Mouse (Mus musculus) hindbrain, embryonic 16.5 days (tissue): ENCODE results near the gene Begain. TPM values are rescaled to one million over a fixed set of nuclear protein-coding genes. Genes with fewer than 3 reads are reported as not detected.
A peak's percentile ranks its signal among the peaks of the same experiment; 100 is the strongest.

ENCODE experiments used
- ATAC-seq: fragments of 200-750 bp; cut with Nextera tagmentation; 2 replicates; pipeline ENCODE4 v1.8.0; 2017; ENCODE audit warnings: moderate TSS enrichment, moderate library complexity
- H3K27ac ChIP-seq: fragments of 300-500 bp; sonication (generic); 2 replicates; pipeline ENCODE4 v1.5.1; 2014; ENCODE audit warnings: low read depth, mild to moderate bottlenecking, control low read depth, low read length, moderate library complexity
- H3K27me3 ChIP-seq: fragments of 300-500 bp; sonication (generic); replicated peaks from 2 replicates; pipeline ENCODE4 v1.6.1; 2014; ENCODE audit warnings: low read length; ENCODE audit not compliant: control insufficient read depth, insufficient read depth
- H3K36me3 ChIP-seq: fragments of 300-500 bp; sonication (generic); 2 replicates; pipeline ENCODE4 v1.6.1; 2014; ENCODE audit warnings: mild to moderate bottlenecking, low read length, moderate library complexity, mixed read lengths; ENCODE audit not compliant: control insufficient read depth, insufficient read depth
- H3K4me1 ChIP-seq: fragments of 300-500 bp; sonication (generic); 2 replicates; pipeline ENCODE4 v1.6.1; 2014; ENCODE audit warnings: low read depth, low read length; ENCODE audit not compliant: control insufficient read depth, insufficient read depth
- H3K4me2 ChIP-seq: fragments of 300-500 bp; sonication (generic); 2 replicates; pipeline ENCODE4 v1.6.1; 2014; ENCODE audit warnings: mild to moderate bottlenecking, low read length, control low read depth, moderate library complexity
- H3K4me3 ChIP-seq: fragments of 300-500 bp; sonication (generic); 2 replicates; pipeline ENCODE4 v1.5.1; 2014; ENCODE audit warnings: mild to moderate bottlenecking, low read length, control low read depth, moderate library complexity
- H3K9ac ChIP-seq: fragments of 300-500 bp; sonication (generic); 2 replicates; pipeline ENCODE4 v1.6.1; 2014; ENCODE audit warnings: low read depth, mild to moderate bottlenecking, control low read depth, low read length, moderate library complexity
- H3K9me3 ChIP-seq: fragments of 300-500 bp; sonication (generic); 2 replicates; pipeline ENCODE4 v1.6.1; 2014; ENCODE audit warnings: mild to moderate bottlenecking, low read length, moderate library complexity; ENCODE audit not compliant: control insufficient read depth
- WGBS: fragments of 180-500 bp; shearing (Covaris S2); extraction: QIAGEN DNeasy Blood & Tissue Kit; methylation state at CpG from one replicate; pipeline ENCODE4 v1.1.7; 2014; 5-methylcytosine and 5-hydroxymethylcytosine counted together
- polyA plus RNA-seq: library from polyadenylated mRNA; unstranded; fragments of >200 nt; fragmentation: Nextera tagmentation; extraction: Ambion mirVana; gene quantifications from 2 replicates; pipeline ENCODE4 v1.2.1, GENCODE M21; 2015

The Begain gene
- 22.4 and 27.0 TPM in 2 replicates for polyA plus RNA-seq

- Histone ChIP-seq H3K9me3 (no peaks in the 10 kb centered on the region), H3K9ac (peak within 1 kb of the TSS; percentile 87), H3K4me2 (peak within 1 kb of the TSS; percentile 95), H3K36me3 (no peaks in the 10 kb centered on the region), H3K4me1 (peaks cover 14% of the 10 kb centered on the region), H3K4me3 (peak within 1 kb of the TSS; percentile 65), H3K27ac (peak within 1 kb of the TSS; percentile 69), H3K27me3 (no peaks in the 10 kb centered on the region; the same call in 1 of the 2 replicates)
- WGBS: 2% methylated on average over 16 of the region's 48 CpGs
- ATAC-seq: peak; percentile 76; the same call in 1 of the 2 replicates
Observed at GRCm38 (mm10) chr12:109068167-109068653, at the start of gene Begain. Gene Begain, minus strand, starts transcription at chr12:109068217.

DNA sequence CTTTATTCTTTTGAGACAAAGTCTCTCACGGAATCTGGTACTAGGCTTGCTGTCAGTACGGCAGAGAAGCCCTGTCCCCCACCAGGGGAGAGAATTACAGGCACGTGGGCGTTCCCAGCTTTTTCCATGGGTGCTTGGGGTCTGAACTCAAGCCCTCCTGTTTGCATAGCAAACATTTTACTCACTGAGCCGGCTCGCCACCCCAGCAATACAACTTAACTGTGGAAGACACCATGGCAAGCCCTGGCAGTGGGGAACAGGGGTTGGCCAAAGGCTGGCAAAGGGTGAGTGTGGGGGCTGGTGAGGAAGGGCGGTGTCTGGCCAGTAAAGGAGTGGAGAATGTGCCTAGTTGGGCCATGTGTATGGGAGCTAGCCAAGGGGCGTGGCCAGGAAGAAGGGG, 47.7 kb upstream of the Begain start:
- Histone ChIP-seq H3K9me3 (no peaks in the 10 kb centered on the region), H3K4me1 (peaks cover 7% of the 10 kb centered on the region), H3K4me2 (no peak overlapping the region), H3K36me3 (no peaks in the 10 kb centered on the region), H3K27me3 (no peaks in the 10 kb centered on the region), H3K27ac (no peak overlapping the region), H3K4me3 (no peak overlapping the region), H3K9ac (no peak overlapping the region)
- no peak for ATAC-seq
- WGBS: 67% methylated on average over 8 of the region's 8 CpGs

DNA sequence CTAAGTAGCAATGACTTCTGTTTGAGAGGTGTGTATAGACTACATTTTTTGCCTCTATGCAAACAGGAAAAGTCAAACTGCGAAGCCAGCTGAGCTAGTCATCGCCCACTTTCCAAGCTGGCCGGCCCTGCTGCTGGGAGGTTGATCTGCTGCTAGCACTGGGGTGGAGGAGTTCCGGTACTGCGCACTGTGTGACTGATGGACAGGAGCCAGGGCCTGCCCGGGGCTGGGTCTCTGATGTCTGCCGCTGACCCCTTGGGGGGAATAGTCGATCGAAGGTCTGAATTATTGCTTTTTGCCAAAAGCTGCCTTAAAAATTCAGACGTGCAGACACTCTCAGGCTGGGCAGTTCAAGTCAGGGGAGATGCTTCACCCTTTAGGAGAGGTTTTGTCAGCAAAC, 47.1 kb upstream of the Begain start:
- WGBS: 76% methylated on average over 10 of the region's 10 CpGs
- Histone ChIP-seq H3K27me3 (no peaks in the 10 kb centered on the region), H3K9me3 (no peaks in the 10 kb centered on the region), H3K4me2 (no peak overlapping the region), H3K27ac (no peak overlapping the region), H3K4me1 (peaks cover 7% of the 10 kb centered on the region), H3K36me3 (no peaks in the 10 kb centered on the region), H3K4me3 (no peak overlapping the region), H3K9ac (no peak overlapping the region)
- no peak for ATAC-seq

DNA sequence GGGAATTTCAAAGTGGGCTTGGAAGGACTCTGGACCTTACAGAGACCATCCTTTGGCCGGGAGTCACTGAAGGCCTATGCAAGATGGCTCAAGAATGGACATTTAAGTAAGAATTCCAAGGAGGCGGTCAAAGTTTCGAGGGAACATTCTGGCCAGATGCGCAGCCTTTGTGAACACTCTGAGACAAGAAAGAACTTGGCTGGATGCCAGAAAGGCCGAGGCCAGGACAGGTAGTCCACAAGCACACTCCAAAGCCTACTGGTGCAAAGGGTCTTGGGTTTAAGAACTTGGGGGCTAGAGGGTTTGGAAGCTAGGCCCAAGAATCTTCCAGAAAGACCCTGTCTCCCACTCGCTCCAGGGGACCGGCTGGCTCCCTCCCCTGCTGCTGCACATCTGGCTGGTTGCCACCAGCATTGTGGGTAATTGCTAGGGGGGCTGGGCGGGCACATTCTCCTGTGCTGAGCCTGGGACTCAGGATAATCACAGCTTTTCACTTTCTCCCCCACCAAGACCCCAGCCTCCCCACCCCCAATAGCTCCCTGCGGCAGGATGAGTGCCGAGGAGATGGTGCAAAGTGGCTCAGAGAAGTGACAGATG, 45.1 kb upstream of the Begain start:
- WGBS: 39% methylated on average over 10 of the region's 10 CpGs

GRCm38 (mm10) chr12:109112354-109112995, 44.5 kb upstream of the Begain start:
- WGBS: 42% methylated on average over 9 of the region's 9 CpGs
- Histone ChIP-seq H3K27ac (no peak overlapping the region), H3K36me3 (no peaks in the 10 kb centered on the region), H3K4me1 (peaks cover 7% of the 10 kb centered on the region), H3K4me2 (no peak overlapping the region), H3K9me3 (no peaks in the 10 kb centered on the region), H3K27me3 (no peaks in the 10 kb centered on the region), H3K9ac (no peak overlapping the region), H3K4me3 (no peak overlapping the region)
- ATAC-seq: no peak

More for the DNA sequence above, 45.1 kb upstream of the Begain start:
- Histone ChIP-seq H3K4me2 (no peak overlapping the region), H3K9ac (no peak overlapping the region), H3K4me3 (no peak overlapping the region), H3K36me3 (no peaks in the 10 kb centered on the region), H3K4me1 (peaks cover 7% of the 10 kb centered on the region), H3K9me3 (no peaks in the 10 kb centered on the region), H3K27me3 (no peaks in the 10 kb centered on the region), H3K27ac (no peak overlapping the region)
- ATAC-seq: peak; percentile 42; the same call in 1 of the 2 replicates

GRCm38 (mm10) chr12:109108911-109109310, 40.9 kb upstream of the Begain start:
- Histone ChIP-seq H3K4me1 (peaks cover 7% of the 10 kb centered on the region), H3K27me3 (no peaks in the 10 kb centered on the region), H3K36me3 (no peaks in the 10 kb centered on the region), H3K4me3 (no peak overlapping the region), H3K4me2 (no peak overlapping the region), H3K9me3 (no peaks in the 10 kb centered on the region), H3K9ac (no peak overlapping the region), H3K27ac (no peak overlapping the region)
- WGBS: 86% methylated on average over 13 of the region's 13 CpGs
- no peak for ATAC-seq

DNA sequence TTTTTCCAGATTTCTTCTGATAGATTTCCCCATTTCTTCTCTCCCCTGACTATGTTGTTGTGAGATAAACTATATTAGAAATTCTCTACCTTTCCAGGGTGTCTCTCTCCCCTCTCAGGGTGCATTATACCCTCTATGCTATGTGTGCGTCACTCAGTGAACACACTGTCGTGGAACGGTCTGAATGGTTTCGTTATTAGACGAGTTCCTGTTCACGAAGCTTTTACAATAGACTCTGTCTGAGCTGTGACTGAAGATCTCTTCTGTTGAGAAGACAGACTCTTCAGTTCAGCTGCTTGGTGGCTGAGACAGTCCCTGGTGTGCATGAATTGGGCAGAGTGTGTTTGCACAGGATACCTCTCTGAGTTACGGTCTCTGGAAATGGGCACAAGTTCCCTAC, 32.4 kb upstream of the Begain start:
- no peak overlapping the region for H3K4me3 ChIP-seq
- H3K36me3 ChIP-seq: no peaks in the 10 kb centered on the region
- H3K4me1 ChIP-seq: no peaks in the 10 kb centered on the region
- H3K27ac ChIP-seq: no peak overlapping the region
- 83% methylated on average over 7 of the region's 7 CpGs for WGBS
- ATAC-seq: no peak
- H3K9me3 ChIP-seq: no peaks in the 10 kb centered on the region
- H3K4me2 ChIP-seq: no peak overlapping the region
- no peak overlapping the region for H3K9ac ChIP-seq
- no peaks in the 10 kb centered on the region for H3K27me3 ChIP-seq

DNA sequence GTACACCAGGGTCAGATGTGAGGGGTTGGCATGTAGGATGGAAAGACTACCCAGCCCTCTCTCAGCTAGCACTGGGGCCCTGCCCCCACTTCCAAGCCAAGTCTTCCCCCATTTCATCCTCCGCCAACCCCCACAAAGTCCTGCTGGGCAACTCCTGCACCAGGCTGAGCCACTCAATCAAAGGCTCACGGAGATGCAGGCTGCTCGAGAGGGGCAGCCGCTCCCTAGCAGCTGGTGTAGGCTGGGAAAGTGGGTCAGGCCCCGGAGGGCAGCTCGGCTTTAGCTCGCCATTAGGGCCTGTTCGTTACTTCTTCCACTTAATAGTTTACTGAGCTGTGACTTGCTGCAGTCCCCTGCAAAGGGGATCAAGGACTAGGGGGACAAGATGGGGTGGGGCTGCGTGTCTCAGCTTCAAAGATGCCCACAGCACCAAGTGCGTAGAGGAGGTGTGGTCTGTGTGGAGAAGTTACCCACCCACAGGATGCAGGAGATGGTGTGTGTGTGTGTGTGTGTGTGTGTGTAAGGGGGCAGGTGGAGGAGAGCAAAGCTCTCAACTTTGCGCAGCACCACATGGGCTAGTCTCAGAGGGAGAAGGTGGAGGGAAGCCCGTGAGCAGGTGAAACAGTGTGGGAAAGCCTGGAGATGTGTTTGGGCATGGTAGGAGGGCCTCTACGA, 22.6 kb upstream of the Begain start:
- Histone ChIP-seq H3K9me3 (no peaks in the 10 kb centered on the region), H3K27ac (no peak overlapping the region), H3K9ac (no peak overlapping the region), H3K4me1 (peaks cover 3% of the 10 kb centered on the region), H3K27me3 (no peaks in the 10 kb centered on the region), H3K4me2 (no peak overlapping the region), H3K36me3 (no peaks in the 10 kb centered on the region), H3K4me3 (no peak overlapping the region)
- 50% methylated on average over 13 of the region's 13 CpGs for WGBS
- ATAC-seq: peak; percentile 63

- H3K27ac ChIP-seq: no peak overlapping the region
- WGBS: 81% methylated on average over 14 of the region's 14 CpGs
- no peaks in the 10 kb centered on the region for H3K27me3 ChIP-seq
- H3K9me3 ChIP-seq: no peaks in the 10 kb centered on the region
- no peak for ATAC-seq
- H3K4me3 ChIP-seq: no peak overlapping the region
- H3K4me1 ChIP-seq: peaks cover 7% of the 10 kb centered on the region
- no peak overlapping the region for H3K4me2 ChIP-seq
- no peaks in the 10 kb centered on the region for H3K36me3 ChIP-seq
- no peak overlapping the region for H3K9ac ChIP-seq
Observed at GRCm38 (mm10) chr12:109090041-109090440, 22.0 kb upstream of the Begain start.
